Mouse (Mus musculus) forebrain, embryonic 16.5 days (tissue): ENCODE results near the gene Galnt14. TPM values are rescaled to one million over a fixed set of nuclear protein-coding genes. Genes with fewer than 3 reads are reported as not detected.

Experiments used
- ATAC-seq: fragments of 200-750 bp; cut with Nextera tagmentation; 2 replicates; pipeline ENCODE4 v1.8.0; 2017; ENCODE audit warnings: mild to moderate bottlenecking, moderate library complexity
- H3K27ac ChIP-seq: fragments of 300-500 bp; sonication (generic); 2 replicates; pipeline ENCODE4 v1.5.1; 2014; ENCODE audit warnings: low read length, control low read depth
- H3K27me3 ChIP-seq: fragments of 300-500 bp; sonication (generic); replicated peaks from 2 replicates; pipeline ENCODE4 v1.6.1; 2014; ENCODE audit warnings: low read length; ENCODE audit not compliant: control insufficient read depth, insufficient read depth
- H3K36me3 ChIP-seq: fragments of 300-500 bp; sonication (generic); 2 replicates; pipeline ENCODE4 v1.6.1; 2014; ENCODE audit not compliant: control insufficient read depth, insufficient read depth
- H3K4me1 ChIP-seq: fragments of 300-500 bp; sonication (generic); replicated peaks from 2 replicates; pipeline ENCODE4 v1.6.1; 2014; ENCODE audit warnings: low read length; ENCODE audit not compliant: control insufficient read depth, insufficient read depth
- H3K4me2 ChIP-seq: fragments of 300-500 bp; sonication (generic); 2 replicates; pipeline ENCODE4 v1.6.1; 2014; ENCODE audit warnings: mild to moderate bottlenecking, low read length, control low read depth
- H3K4me3 ChIP-seq: fragments of 300-500 bp; sonication (generic); replicated peaks from 2 replicates; pipeline ENCODE4 v1.5.1; 2014; ENCODE audit warnings: mild to moderate bottlenecking, low read length, control low read depth
- H3K9ac ChIP-seq: fragments of 300-500 bp; sonication (generic); replicated peaks from 2 replicates; pipeline ENCODE4 v1.6.1; 2014; ENCODE audit warnings: low read depth, low read length, control low read depth
- H3K9me3 ChIP-seq: fragments of 300-500 bp; sonication (generic); 2 replicates; pipeline ENCODE4 v1.6.1; 2016; ENCODE audit warnings: low read length; ENCODE audit not compliant: control insufficient read depth
- WGBS: fragments of 180-500 bp; shearing (Covaris S2); extraction: QIAGEN DNeasy Blood & Tissue Kit; methylation state at CpG from one replicate; pipeline ENCODE4 v1.1.7; 2014; 5-methylcytosine and 5-hydroxymethylcytosine counted together
- polyA plus RNA-seq: library from polyadenylated mRNA; unstranded; fragments of >200 nt; fragmentation: Nextera tagmentation; extraction: Ambion mirVana; gene quantifications from 2 replicates; pipeline ENCODE4 v1.2.1, GENCODE M21; 2015

Galnt14 gene
- polyA plus RNA-seq, 1 experiment from 2014 or later = 12.3 TPM

DNA sequence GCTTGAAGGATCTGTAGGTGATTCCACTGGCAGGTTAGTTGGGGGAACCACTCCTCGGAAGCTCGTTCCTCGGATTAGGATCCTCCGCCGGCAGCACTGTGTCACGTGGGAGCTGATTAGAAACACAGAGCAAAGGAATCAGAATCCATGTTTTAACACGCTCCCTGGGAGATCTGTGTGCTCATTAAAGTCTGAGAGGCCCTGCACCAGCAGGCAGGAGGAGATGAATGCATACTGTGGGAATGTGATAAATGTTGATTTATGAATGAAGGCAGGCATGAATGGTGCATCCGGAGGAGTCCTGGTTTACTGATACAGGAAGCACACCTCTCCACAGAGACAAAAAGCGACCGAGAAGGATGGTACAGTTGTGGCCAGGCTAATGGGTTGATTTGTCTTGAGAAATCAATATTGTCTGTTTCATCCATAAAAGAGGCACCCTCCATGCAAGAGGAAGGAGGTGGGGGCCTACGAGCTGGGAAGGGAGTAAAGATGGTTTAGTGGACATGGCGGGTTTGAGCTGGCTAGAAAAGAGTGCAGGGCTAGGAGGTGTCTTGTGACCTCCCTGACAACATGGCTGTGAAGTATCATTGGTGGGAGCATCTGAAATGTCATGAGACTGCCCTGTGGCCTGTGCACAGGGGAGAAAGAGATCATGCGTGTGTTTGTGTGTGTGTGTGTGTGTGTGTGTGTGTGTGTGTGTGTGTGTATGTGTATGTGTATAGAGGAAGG is 202.3 kb downstream of the Galnt14 start:
- ATAC-seq = peak; percentile 59; the same call in 1 of the 2 replicates
- no peaks in the 10 kb centered on the region for H3K27me3 ChIP-seq
- no peak overlapping the region; the same call in 1 of the 2 replicates for H3K27ac ChIP-seq
- no peak overlapping the region for H3K4me3 ChIP-seq
- no peak overlapping the region for H3K9ac ChIP-seq
- no peak overlapping the region for H3K4me2 ChIP-seq
- whole genome bisulfite sequencing = 62% methylated on average over 13 of the region's 13 CpGs
- no peaks in the 10 kb centered on the region for H3K36me3 ChIP-seq
- peaks cover 3% of the 10 kb centered on the region; the same call in 1 of the 2 replicates for H3K4me1 ChIP-seq
- no peaks in the 10 kb centered on the region for H3K9me3 ChIP-seq

DNA sequence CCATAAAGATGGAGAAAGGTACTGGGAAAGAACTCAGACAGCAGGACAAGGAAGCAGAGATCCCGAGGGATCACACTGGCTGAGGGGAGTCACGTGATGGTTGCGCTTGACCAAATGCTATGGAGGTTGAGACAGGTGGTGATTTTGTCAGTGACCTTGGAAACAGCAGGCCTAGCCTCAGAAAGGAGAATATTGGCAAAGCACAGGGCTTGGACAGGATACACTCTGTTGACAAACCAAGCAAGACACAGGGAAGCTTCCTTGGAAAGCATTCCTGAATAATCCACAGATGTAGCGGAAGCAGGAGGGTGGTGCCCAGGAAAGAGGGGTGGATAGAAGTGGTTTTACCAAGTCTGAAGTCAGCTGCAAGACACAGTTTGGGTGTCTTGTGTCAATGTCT is 206.1 kb downstream of the Galnt14 start:
- no peak for ATAC-seq
- Histone ChIP-seq H3K9me3 (no peaks in the 10 kb centered on the region), H3K4me3 (no peak overlapping the region), H3K27me3 (no peaks in the 10 kb centered on the region), H3K27ac (no peak overlapping the region), H3K36me3 (no peaks in the 10 kb centered on the region), H3K4me2 (no peak overlapping the region), H3K9ac (no peak overlapping the region), H3K4me1 (peaks cover 3% of the 10 kb centered on the region; the same call in 1 of the 2 replicates)
- 90% methylated on average over 4 of the region's 4 CpGs for WGBS

- no peak overlapping the region for H3K4me2 ChIP-seq
- no peaks in the 10 kb centered on the region for H3K36me3 ChIP-seq
- H3K9ac ChIP-seq = no peak overlapping the region
- H3K9me3 ChIP-seq = no peaks in the 10 kb centered on the region
- no peak overlapping the region for H3K4me3 ChIP-seq
- ATAC-seq = no peak
- no peak overlapping the region for H3K27ac ChIP-seq
- no peaks in the 10 kb centered on the region for H3K27me3 ChIP-seq
- WGBS = 95% methylated on average over 4 of the region's 4 CpGs
- no peaks in the 10 kb centered on the region for H3K4me1 ChIP-seq
These were observed 207.6 kb downstream of the Galnt14 start for GRCm38 (mm10) chr17:73502613-73503012.

DNA sequence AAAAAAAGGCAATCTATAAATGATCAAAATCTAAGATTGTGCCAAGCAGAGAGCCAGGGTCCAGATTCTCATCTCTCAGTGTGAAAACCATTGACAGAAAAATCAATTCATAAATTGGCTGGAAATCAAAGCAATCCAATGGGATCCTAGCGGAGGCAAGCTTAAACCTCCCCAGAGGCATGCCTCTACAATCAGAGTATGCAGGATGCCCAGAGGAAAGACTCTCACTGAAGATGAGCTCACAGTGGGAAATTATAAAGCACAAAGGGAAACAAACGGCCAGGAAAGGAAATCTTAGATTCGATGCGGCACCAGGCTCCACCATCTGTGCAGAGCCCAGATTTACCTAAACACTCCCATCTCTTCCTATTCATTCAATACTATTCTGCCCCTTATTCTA is 220.7 kb downstream of the Galnt14 start:
- Histone ChIP-seq H3K9me3 (no peaks in the 10 kb centered on the region), H3K4me2 (no peak overlapping the region), H3K4me1 (peaks cover 8% of the 10 kb centered on the region), H3K36me3 (no peaks in the 10 kb centered on the region), H3K4me3 (no peak overlapping the region), H3K27ac (no peak overlapping the region), H3K9ac (no peak overlapping the region), H3K27me3 (no peaks in the 10 kb centered on the region)
- WGBS = 63% methylated on average over 4 of the region's 4 CpGs
- ATAC-seq = peak; percentile 29; the same call in 1 of the 2 replicates

DNA sequence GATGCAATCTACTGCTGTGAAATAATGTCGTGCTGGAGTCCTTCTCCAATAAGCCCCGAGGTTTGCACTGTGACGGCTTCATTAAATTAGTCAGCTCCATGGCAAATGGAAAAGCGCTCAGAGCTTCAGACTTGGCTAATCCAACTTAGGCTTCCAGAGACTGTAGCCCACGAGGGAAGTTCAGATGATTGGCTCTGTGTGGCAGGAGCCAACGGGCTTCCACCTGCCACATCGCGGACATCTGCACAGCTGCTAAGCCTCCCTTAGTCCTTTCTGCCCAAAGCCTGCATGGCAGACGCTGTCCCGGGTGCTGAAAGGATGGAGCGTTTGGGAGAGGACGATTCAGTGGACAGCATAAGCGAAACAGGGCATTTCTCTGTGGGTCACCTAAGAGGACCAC is 222.5 kb downstream of the Galnt14 start:
- H3K9me3 ChIP-seq = no peaks in the 10 kb centered on the region
- no peak overlapping the region for H3K9ac ChIP-seq
- no peak overlapping the region for H3K4me2 ChIP-seq
- WGBS = 14% methylated on average over 13 of the region's 13 CpGs
- no peaks in the 10 kb centered on the region for H3K36me3 ChIP-seq
- peak; percentile 24; the same call in 1 of the 2 replicates for ATAC-seq
- no peak overlapping the region for H3K27ac ChIP-seq
- no peaks in the 10 kb centered on the region for H3K27me3 ChIP-seq
- H3K4me3 ChIP-seq = no peak overlapping the region
- H3K4me1 ChIP-seq = peaks cover 8% of the 10 kb centered on the region

DNA sequence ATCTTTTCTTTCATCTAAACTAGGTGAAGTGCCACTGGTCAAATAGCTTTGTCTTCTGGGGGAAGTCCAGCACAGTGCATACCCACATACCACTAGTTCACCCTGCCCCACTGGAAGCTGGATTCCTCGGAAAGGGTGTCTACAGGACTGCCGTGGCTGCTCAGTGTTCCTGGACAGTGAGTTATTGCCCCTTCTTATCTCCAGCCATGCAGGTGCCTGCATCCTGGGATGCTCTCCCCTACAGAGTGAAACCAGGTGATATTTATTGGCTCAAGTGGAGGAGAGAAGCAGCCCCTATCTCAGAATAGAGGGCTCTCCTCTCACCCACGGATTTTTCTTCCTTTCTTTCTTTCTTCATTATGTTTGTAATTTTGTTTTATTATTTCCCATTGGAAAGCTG is 222.9 kb downstream of the Galnt14 start:
- ATAC-seq = no peak
- no peak overlapping the region for H3K27ac ChIP-seq

DNA sequence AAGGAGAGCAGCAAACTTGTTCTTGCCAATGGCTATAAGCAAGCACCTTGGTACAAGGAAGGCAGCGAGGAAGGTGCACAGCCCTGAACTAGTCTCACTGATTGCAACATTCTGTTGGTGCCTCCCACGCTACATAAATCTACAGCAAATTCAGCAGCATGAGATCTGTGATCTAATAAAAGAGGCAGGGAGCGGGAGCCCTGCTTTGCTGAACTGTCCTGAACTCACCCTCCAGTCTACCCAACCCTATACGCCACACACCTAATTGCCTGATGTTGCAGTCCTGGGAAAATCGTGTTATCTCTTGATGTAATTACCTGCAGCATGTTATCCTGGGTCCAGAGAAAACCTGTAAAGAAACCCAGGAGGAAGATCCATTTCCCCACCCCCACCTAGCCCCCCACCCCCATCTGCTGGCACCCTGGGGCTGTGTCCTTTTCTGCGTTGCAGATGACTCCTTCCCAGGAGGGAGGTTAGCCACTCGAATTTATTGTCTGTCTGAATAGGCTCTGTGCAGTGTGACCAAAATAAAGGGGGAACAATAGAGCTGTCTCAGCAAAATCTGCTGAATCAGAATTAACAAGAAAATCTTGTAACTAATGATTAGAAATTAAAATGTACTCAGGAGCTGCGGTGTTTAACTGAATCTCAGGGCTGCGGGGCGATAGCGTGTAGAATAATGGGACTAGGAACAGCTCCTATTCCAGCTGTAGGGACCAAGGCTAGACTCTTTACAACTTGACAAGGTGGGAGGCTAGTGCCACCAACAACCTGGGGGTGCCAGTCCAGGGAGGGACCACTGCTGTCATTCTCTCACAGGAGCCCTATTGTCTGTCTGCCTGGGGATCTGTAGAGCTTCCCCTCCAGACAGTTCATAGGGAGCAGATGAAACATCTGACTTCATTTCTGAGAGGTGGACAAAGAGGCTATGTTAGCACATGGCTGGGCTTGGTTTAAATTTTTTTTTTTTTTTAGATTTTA is 232.9 kb downstream of the Galnt14 start:
- 27% methylated on average over 11 of the region's 11 CpGs for WGBS
- Histone ChIP-seq H3K9ac (no peak overlapping the region), H3K4me2 (no peak overlapping the region), H3K27ac (no peak overlapping the region), H3K4me1 (peaks cover 3% of the 10 kb centered on the region; the same call in 1 of the 2 replicates), H3K4me3 (no peak overlapping the region), H3K27me3 (no peaks in the 10 kb centered on the region), H3K36me3 (no peaks in the 10 kb centered on the region), H3K9me3 (no peaks in the 10 kb centered on the region)
- ATAC-seq = peak; percentile 36; the same call in 1 of the 2 replicates

More for the DNA sequence above, 222.9 kb downstream of the Galnt14 start:
- Histone ChIP-seq H3K36me3 (no peaks in the 10 kb centered on the region), H3K9me3 (no peaks in the 10 kb centered on the region), H3K4me1 (peaks cover 8% of the 10 kb centered on the region), H3K9ac (no peak overlapping the region), H3K4me2 (no peak overlapping the region), H3K27me3 (no peaks in the 10 kb centered on the region), H3K4me3 (no peak overlapping the region)
- 67% methylated on average over 3 of the region's 3 CpGs for WGBS

- H3K27me3 ChIP-seq = no peaks in the 10 kb centered on the region
- no peak overlapping the region for H3K4me2 ChIP-seq
- H3K9me3 ChIP-seq = no peaks in the 10 kb centered on the region
- no peak for ATAC-seq
- H3K27ac ChIP-seq = no peak overlapping the region
- peaks cover 3% of the 10 kb centered on the region; the same call in 1 of the 2 replicates for H3K4me1 ChIP-seq
- no peaks in the 10 kb centered on the region for H3K36me3 ChIP-seq
- no peak overlapping the region for H3K9ac ChIP-seq
- WGBS = 33% methylated on average over 7 of the region's 7 CpGs
- H3K4me3 ChIP-seq = no peak overlapping the region
These were observed 235.9 kb downstream of the Galnt14 start for GRCm38 (mm10) chr17:73474371-73474770.

- H3K27ac ChIP-seq = no peak overlapping the region
- no peaks in the 10 kb centered on the region for H3K9me3 ChIP-seq
- H3K27me3 ChIP-seq = no peaks in the 10 kb centered on the region
- H3K4me2 ChIP-seq = no peak overlapping the region
- H3K36me3 ChIP-seq = no peaks in the 10 kb centered on the region
- H3K4me3 ChIP-seq = no peak overlapping the region
- ATAC-seq = peak; percentile 61; the same call in 1 of the 2 replicates
- H3K9ac ChIP-seq = no peak overlapping the region
- H3K4me1 ChIP-seq = peaks cover 3% of the 10 kb centered on the region; the same call in 1 of the 2 replicates
- WGBS = 67% methylated on average over 3 of the region's 3 CpGs
These were observed 237.2 kb downstream of the Galnt14 start for GRCm38 (mm10) chr17:73473012-73473411.
